Mouse (Mus musculus): Measurements from ENCODE around the gene Serp2. TPM values are rescaled to one million over a fixed set of nuclear protein-coding genes. Genes with fewer than 3 reads are reported as not detected.

The Serp2 gene
- total RNA-seq, 2 experiments from 2014 or later = 150 to 175 TPM

DNA sequence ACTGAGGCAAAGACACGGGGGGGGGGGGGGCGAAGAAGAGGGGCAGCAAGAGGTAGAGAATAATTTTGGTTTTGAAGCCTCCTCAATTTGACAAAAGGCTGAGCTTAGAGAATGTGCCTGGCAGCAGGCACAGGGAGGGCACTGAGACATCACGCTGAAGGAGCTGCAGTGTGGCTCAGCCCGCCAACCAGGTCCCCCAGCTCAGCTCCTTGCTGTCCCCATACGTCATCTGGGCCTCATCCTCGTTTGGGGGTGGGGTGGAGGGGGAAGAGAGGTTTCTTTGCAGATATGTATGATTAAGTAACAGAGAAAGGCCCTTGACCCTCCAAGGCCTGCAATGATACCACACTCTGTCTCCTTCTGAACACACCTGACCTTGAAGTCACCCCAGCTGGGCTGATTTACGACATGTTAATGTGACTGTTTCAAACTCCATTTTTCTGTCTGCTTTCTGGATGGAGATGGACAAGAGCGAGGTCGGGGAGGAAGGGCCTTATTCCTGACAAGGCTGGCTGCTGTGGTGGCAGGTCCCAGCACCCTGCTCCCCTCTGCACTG, 28.9 kb downstream of the Serp2 start:
- no peak for DNase-seq (ENCODE audit: low spot score in 2 of 2)

GRCm38 (mm10) chr14:76527030-76527719, 29.5 kb downstream of the Serp2 start:
- no peak for DNase-seq (ENCODE audit: low spot score in 2 of 2)

GRCm38 (mm10) chr14:76526467-76526866, 30.2 kb downstream of the Serp2 start:
- no peak for DNase-seq (ENCODE audit: low spot score in 2 of 2)

- no peak for DNase-seq (ENCODE audit: low spot score in 2 of 2)
These were observed 33.3 kb downstream of the Serp2 start for GRCm38 (mm10) chr14:76523344-76523743.

DNA sequence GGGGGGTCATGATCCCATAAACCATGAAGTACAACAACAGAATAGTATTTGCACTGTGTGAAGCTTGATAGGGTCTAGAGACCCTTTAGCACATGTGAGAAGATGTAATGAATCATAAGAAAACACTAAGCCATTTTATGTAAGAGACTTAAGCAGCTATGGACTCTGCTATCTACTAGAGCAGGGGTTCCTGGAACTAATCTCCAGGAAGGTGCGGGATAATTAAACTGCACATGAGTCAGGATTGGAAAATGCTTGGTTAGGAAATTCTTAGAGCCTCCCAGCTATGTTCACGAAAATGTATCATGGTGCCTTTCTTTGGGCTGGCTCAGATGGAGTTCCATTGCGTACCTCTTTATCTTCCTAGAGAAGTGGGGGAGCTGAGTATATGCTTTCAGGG, 35.4 kb downstream of the Serp2 start:
- DNase-seq (ENCODE audit: low spot score in 2 of 2) = no peak

DNA sequence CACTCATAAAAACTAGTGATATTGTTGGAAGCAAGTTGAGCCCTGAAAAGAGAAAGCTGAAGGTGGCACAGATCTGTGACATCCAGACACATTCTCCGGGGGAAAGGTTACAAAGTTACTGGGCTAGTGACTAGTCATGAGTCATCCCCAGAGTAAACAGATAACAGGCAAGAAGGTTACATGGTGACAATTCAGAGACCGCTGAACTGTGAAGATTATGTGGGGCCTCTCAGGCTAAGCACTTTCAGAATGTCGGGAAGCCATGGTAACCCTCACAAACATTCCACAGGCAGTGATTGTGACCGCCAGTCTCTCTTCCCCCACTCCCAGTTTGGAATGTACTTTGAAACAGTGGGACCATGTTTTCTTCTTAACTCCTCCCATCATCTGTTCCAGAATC, 36.1 kb downstream of the Serp2 start:
- no peak for DNase-seq (ENCODE audit: low spot score in 2 of 2)

- no peak for DNase-seq (ENCODE audit: low spot score in 2 of 2)
These were observed 38.5 kb downstream of the Serp2 start for GRCm38 (mm10) chr14:76518217-76518616.

DNA sequence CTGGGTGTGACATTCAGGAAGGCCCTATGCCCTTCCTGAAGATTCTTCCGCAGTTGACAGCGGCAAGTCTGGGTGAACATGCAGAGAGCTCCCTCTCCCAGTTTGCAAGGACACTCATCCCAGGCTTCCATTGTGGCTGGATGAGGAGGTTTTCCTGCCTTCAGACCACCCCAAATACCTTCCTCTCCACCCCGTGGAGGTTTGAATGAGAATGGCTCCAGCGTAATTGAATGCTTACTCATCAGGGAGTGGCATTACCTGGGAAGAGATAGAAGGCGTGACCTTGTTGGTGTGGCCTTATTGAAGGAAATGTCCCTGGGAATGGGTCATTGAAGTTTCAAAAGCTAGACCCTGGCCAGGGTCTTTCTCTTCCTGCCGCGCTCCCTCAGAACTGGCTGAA, 41.1 kb downstream of the Serp2 start:
- no peak for DNase-seq (ENCODE audit: low spot score in 2 of 2)

DNA sequence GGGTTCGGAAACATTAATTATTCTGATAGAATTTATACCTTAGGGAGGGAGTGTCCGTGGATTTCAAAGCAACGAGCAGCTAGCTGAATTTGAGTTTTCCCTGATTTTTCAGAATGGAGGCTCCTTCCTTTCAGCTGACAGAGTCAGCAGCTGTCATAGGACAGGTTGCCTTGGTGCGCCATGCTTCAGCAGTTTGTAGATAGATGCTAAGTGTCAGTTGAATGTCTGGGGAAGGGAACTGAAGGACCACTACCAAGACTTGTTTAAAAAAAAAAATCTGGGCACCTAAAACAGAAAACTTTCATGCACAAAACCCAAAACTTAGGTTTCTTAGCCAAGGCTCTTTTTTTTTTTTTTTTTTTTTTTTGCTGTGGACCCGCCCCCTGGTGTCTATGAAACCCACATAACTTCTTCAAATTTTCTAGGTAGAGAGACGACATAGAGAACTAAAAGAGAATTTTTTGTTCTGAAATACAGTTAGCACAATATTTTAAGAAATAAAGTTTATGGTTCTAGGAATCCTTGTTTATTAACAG, 42.6 kb downstream of the Serp2 start:
- no peak for DNase-seq (ENCODE audit: low spot score in 2 of 2)

DNA sequence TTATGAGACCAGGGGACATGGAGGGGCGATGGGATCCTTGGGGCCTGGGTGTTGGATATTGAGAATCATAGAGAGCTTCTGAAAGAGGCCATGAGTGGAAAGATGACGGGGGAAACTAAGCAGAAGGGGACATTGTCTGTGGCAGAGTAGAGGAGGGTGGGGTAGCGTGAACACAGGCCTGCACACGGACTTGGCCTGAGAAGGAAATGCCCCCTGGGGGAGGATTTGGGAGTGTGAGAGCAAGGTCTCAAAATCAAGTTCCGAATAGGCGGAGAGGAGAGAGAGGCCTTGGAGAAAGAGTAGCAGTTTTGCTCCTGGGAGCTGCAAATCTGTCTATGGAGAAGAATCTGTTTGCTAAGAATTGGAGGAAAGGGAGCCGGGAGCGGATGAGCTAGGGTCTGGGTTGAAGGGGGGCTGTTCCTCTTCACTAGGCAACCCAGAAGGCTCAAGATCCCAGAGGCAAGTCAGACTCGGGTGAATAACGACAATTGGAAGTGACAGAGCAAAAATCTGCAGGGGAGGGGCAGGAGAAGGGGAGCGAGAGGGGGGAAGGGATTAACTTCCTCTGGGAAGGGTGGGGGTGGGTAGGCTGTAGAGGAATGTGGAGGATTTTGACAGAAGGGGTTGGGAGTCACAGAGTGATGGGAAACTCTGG, 43.2 kb downstream of the Serp2 start:
- DNase-seq (ENCODE audit: low spot score in 2 of 2) = no peak

- no peak for DNase-seq (ENCODE audit: low spot score in 2 of 2)
These were observed 44.7 kb downstream of the Serp2 start for GRCm38 (mm10) chr14:76511971-76512370.

DNA sequence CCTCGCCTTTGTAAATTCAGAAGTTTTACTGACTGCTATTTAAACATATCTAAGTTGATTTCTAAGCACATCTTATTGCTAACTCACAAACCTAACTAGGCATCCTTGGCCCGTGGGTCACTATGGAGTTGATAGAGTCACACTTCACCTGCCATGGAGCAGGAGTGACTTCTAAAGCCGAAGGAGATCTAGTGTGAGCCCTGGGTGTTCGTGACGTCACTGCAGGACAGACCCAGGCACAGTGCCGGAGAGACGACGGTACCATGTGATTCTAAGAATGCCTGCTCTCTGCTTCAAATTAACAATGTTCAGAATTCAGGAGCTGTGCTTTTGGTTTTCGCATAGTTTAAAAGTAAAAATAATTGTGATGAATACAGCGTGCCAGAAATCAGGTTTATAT, 48.0 kb downstream of the Serp2 start:
- DNase-seq (ENCODE audit: low spot score in 2 of 2) = no peak

GRCm38 (mm10) chr14:76507804-76508500, 48.7 kb downstream of the Serp2 start:
- no peak for DNase-seq (ENCODE audit: low spot score in 2 of 2)

DNA sequence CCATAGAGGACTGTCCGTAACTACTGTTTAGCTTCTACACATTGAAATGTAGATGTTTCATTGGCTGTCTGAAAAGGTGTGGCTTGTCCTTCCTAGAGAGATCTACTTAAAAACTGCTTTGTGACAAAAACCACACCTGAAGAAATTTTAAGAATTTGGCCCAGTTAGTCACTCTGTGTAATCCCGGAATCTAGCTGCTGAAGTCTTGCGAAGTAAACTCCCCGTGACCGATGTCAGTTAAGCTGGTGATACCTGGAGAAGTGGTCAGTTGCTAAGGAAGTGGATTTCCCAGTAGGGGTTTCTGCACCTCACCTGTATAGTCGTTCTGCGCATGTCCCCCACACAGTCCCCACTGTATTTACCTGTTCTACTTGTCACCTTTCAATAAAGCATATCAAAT, 49.3 kb downstream of the Serp2 start:
- no peak for DNase-seq (ENCODE audit: low spot score in 2 of 2)

DNA sequence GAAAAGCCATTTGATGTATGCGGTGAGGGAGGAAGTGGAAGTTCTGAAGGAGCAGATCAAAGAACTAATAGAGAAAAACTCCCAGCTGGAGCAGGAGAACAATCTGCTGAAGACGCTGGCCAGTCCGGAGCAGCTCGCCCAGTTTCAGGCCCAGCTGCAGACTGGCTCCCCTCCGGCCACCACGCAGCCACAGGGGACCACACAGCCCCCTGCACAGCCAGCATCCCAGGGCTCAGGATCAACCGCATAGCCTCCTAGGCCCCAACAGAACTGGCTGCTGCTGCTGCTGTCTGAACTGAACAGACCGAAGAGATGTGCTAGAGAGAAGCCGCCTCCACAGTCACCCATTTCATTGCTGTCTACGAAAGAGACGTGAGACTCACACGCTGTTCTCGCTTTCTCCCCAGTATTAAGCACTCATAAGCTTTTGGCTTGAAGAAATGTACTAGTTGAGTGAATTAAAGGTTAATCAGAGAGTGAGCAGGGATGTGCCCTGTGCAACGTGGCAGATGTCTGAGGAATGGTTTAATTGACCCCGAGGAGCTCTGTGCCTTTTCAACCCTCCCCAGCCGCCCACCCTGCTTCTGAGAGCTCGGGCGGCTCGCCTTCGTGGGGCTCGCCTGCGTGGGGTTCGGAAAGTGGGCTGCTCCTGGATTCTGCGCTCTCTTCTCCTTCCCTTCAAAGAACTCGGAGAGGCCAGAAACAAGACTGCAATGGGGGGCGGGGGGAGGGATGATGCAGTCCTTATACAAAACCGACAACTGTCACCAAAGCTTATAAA, 50.1 kb downstream of the Serp2 start:
- DNase-seq (ENCODE audit: low spot score in 2 of 2) = peak; percentile 38 to 56

DNA sequence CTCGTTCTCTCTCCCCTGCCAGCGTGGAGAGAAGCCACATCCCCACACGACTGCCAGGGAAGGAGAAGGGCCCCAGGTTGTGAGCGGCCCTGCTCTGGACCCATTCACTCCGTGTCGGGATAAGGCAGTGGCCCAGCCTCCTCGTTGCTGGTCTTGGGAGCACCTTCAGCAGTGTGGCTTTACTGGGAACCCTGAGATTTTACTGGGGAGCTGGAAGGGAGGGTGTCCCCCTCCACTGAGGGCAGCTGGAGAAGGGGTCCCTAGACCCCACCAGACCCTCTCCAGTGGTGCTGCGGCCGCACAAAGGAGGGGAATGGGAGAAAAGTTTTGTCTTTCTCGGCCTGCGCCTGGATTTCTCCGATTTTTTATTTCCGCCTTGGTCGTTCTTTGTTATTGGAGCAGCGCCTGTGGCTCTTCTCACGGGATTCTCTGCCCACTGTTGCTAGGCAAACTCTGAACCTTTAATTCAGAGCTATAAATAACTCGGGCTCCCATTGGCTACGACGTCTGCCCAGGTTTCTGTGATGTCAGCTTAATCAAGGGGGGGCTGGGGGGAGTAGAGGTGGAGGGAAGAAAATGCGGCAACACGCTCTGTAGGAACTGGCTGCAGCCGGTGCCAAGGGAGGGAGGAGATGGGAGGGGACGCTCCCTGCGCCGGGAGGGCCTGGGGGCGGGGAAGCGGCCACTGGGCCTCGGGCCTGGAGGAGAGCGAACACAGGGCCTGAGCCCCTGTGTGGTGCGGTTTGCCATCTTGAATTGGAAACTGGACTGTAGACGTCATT, 51.1 kb downstream of the Serp2 start:
- peak; percentile 78 to 85 for DNase-seq (ENCODE audit: low spot score in 2 of 2)

GRCm38 (mm10) chr14:76505101-76505438, 51.6 kb downstream of the Serp2 start:
- DNase-seq (ENCODE audit: low spot score in 2 of 2) = no peak

GRCm38 (mm10) chr14:76504121-76504737, 52.5 kb downstream of the Serp2 start:
- DNase-seq (ENCODE audit: low spot score in 2 of 2) = peak; percentile 90 to 96

DNA sequence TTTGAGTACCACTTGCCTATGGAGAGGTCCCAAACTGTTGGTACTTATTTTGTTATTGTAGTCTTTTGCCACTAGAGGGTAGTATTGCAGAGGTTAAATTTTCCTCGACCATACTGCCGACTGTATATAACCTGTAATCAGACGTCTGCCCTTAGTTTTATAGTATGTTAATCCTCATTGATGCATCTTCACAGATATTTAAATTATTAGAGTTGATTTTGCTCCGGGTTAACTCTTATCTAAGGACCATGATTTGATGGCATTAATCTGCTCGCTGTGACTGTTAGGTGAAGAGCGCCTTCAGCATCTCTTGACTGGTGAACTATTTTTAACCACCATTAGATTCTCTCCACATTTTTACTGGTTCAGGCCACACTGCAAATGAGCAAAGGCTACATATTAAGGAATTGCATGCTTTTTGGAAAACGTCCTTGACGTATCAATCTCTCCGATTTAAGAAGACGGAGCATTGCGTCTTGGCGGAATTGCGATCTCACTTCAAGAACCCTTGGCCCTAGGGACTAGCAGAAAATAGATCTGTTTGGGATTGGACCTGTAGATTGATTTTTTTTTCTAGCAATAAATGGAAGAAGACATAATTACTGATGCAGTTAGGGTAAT, 53.3 kb downstream of the Serp2 start:
- no peak for DNase-seq (ENCODE audit: low spot score in 2 of 2)
